Mouse (Mus musculus): Measurements from ENCODE around the gene Olfr618. TPM values are rescaled to one million over a fixed set of nuclear protein-coding genes. Genes with fewer than 3 reads are reported as not detected.
"Not testable (repeated sequence)": the region's sequence is repeated elsewhere in the genome, so short reads cannot be mapped to it uniquely, and the experiment has no call there.

The Olfr618 gene
- total RNA-seq (2014; rRNA removed), result 0.11 TPM in 1 of 2 replicates, not detected in the other
- polyA plus RNA-seq (2015; fragmentation: Nextera tagmentation; extraction: Ambion mirVana), result not detected in 2 replicates

DNA sequence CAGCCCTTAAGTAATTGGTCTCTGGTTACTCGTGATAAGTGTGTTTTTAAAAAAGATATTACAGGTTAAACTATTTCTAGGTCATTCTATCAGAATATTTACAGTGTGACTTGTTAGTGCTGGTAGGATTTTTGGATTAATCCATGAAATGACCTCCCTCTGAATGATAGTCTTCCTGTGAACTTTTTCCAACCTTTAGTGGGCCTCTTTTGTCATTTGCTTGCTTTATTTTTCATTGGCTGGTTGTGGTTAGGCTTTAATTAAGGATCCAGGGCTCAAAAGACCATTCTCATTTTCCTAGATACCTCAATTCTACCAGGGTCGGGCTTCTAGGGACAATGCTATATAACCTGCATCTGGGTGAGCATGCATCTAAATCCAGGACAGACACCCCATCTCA lies at the start of gene Olfr618:
TSS of gene Olfr618 (plus strand) at position 301 of the 400 bp plus-strand sequence.
- H3K4me2 ChIP-seq (ENCODE audit: low read depth, low read length), result no peak within 1 kb of the TSS
- DNase-seq (ENCODE audit: low spot score) (no peak), ATAC-seq (no peak)
- H3K36me3 ChIP-seq (ENCODE audit: insufficient read depth, low read length), result no peaks in the 10 kb centered on the region
- TF ChIP-seq CTCF (IDR thresholded peaks at IDR 0.05; ENCODE audit: low read depth), result no peak
- no peak within 1 kb of the TSS for H3K27ac ChIP-seq
- no peaks in the 10 kb centered on the region for H3K27me3 ChIP-seq (ENCODE audit: insufficient read depth, low read length)
- H3K9me3 ChIP-seq (ENCODE audit: low read length), result no peaks in the 10 kb centered on the region
- H3K4me1 ChIP-seq (ENCODE audit: insufficient read depth, low read length), result no peaks in the 10 kb centered on the region
- H3K4me3 ChIP-seq (ENCODE audit: low read length), result no peak within 1 kb of the TSS
- H3K9ac ChIP-seq (replicated peaks; ENCODE audit: low read length), result no peak within 1 kb of the TSS
- 68% methylated on average over 2 of the region's 2 CpGs for WGBS

DNA sequence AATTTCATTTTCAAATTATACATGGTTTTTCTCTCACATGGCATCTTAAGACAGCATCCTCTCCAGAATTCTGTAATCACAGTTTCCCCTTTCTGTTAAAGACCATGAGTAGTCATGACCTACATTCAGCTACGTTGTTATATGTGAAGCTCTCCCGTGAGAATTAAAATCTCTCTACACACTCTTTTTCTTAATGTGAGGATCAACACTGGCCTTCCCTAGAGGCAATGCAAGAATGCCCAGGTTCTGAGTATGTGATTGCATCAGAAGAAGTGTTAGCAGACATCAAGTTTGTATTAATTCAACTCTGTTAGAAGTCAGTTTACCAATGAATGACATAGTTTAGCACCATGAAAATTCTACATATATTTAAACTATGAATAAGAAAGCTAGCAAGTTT lies 47.3 kb upstream of the Olfr618 start, which contains the start of gene Olfr612:
TSS of gene Olfr612 (minus strand) at position 101 of the 400 bp plus-strand sequence.
- ATAC-seq; DNase-seq (ENCODE audit: low spot score); H3K27me3 ChIP-seq (ENCODE audit: insufficient read depth, low read length); H3K9ac ChIP-seq (replicated peaks; ENCODE audit: low read length); H3K4me3 ChIP-seq (ENCODE audit: low read length); H3K27ac ChIP-seq; H3K9me3 ChIP-seq (ENCODE audit: low read length); H3K4me1 ChIP-seq (ENCODE audit: insufficient read depth, low read length); H3K4me2 ChIP-seq (ENCODE audit: low read depth, low read length); H3K36me3 ChIP-seq (ENCODE audit: insufficient read depth, low read length): not testable (repeated sequence)
- WGBS, result 78% methylated on average over 2 of the region's 2 CpGs

DNA sequence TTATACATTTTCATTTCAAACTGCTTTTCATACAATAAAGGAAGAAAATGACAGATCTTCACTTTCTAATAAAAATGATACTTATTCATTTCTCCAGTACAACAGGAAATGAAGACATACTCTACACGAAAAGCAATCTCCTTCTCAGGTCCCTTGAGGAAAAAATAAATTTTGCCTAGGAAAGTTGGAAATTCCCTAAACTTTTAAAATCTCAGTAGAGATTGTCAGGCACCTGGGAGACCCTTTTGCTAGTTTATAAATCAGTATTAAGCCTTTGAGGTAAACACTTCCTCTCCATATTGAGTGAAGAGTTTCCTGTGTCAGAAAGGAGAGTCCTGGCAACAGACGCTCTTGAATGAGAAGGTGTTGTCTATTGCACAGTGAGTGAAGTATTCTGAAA lies 42.1 kb upstream of the Olfr618 start, which contains the start of gene Olfr613:
TSS of gene Olfr613 (plus strand) at position 301 of the 400 bp plus-strand sequence.
- no peak for ATAC-seq
- DNase-seq (ENCODE audit: low spot score), result no peak
- Histone ChIP-seq H3K4me3 (ENCODE audit: low read length) (no peak within 1 kb of the TSS), H3K27me3 (ENCODE audit: insufficient read depth, low read length) (no peaks in the 10 kb centered on the region), H3K4me2 (ENCODE audit: low read depth, low read length) (no peak within 1 kb of the TSS), H3K27ac (no peak within 1 kb of the TSS), H3K9ac (replicated peaks; ENCODE audit: low read length) (no peak within 1 kb of the TSS), H3K4me1 (ENCODE audit: insufficient read depth, low read length) (no peaks in the 10 kb centered on the region), H3K9me3 (ENCODE audit: low read length) (no peaks in the 10 kb centered on the region), H3K36me3 (ENCODE audit: insufficient read depth, low read length) (no peaks in the 10 kb centered on the region)
- TF ChIP-seq CTCF (IDR thresholded peaks at IDR 0.05; ENCODE audit: low read depth), result no peak
- 88% methylated on average over 2 of the region's 2 CpGs for WGBS

GRCm38 (mm10) chr7:103555779-103556178 lies 34.1 kb upstream of the Olfr618 start, which contains the start of gene Olfr615:
Olfr615 (plus strand) TSS chr7:103556079.
- no peak within 1 kb of the TSS for H3K4me3 ChIP-seq (ENCODE audit: low read length)
- H3K36me3 ChIP-seq (ENCODE audit: insufficient read depth, low read length), result no peaks in the 10 kb centered on the region
- no peak within 1 kb of the TSS for H3K4me2 ChIP-seq (ENCODE audit: low read depth, low read length)
- no peaks in the 10 kb centered on the region for H3K9me3 ChIP-seq (ENCODE audit: low read length)
- no peaks in the 10 kb centered on the region for H3K4me1 ChIP-seq (ENCODE audit: insufficient read depth, low read length)
- ATAC-seq (no peak), DNase-seq (ENCODE audit: low spot score) (no peak)
- H3K9ac ChIP-seq (replicated peaks; ENCODE audit: low read length), result no peak within 1 kb of the TSS
- 86% methylated on average over 2 of the region's 2 CpGs for WGBS
- H3K27me3 ChIP-seq (ENCODE audit: insufficient read depth, low read length), result no peaks in the 10 kb centered on the region
- H3K27ac ChIP-seq, result no peak within 1 kb of the TSS
- no peak for TF ChIP-seq CTCF (IDR thresholded peaks at IDR 0.05; ENCODE audit: low read depth)

GRCm38 (mm10) chr7:103569043-103569442 lies 20.9 kb upstream of the Olfr618 start, which contains the start of gene Olfr616:
Olfr616 (minus strand) TSS chr7:103569143.
- Histone ChIP-seq H3K4me1 (ENCODE audit: insufficient read depth, low read length) (no peaks in the 10 kb centered on the region), H3K27me3 (ENCODE audit: insufficient read depth, low read length) (no peaks in the 10 kb centered on the region), H3K27ac (no peak within 1 kb of the TSS), H3K36me3 (ENCODE audit: insufficient read depth, low read length) (no peaks in the 10 kb centered on the region), H3K4me2 (ENCODE audit: low read depth, low read length) (no peak within 1 kb of the TSS), H3K4me3 (ENCODE audit: low read length) (no peak within 1 kb of the TSS), H3K9ac (replicated peaks; ENCODE audit: low read length) (no peak within 1 kb of the TSS), H3K9me3 (ENCODE audit: low read length) (no peaks in the 10 kb centered on the region)
- no peak for TF ChIP-seq CTCF (IDR thresholded peaks at IDR 0.05; ENCODE audit: low read depth)
- DNase-seq (ENCODE audit: low spot score) (no peak), ATAC-seq (no peak)
- 88% methylated on average over 3 of the region's 3 CpGs for WGBS

- no peak for DNase-seq (ENCODE audit: low spot score)
- Histone ChIP-seq H3K4me2 (ENCODE audit: low read depth, low read length) (no peak within 1 kb of the TSS), H3K9ac (replicated peaks; ENCODE audit: low read length) (no peak within 1 kb of the TSS), H3K27me3 (ENCODE audit: insufficient read depth, low read length) (no peaks in the 10 kb centered on the region), H3K4me3 (ENCODE audit: low read length) (no peak within 1 kb of the TSS), H3K27ac (no peak within 1 kb of the TSS), H3K4me1 (ENCODE audit: insufficient read depth, low read length) (no peaks in the 10 kb centered on the region), H3K9me3 (ENCODE audit: low read length) (no peaks in the 10 kb centered on the region), H3K36me3 (ENCODE audit: insufficient read depth, low read length) (no peaks in the 10 kb centered on the region)
- 74% methylated on average over 1 of the region's 1 CpGs for WGBS
- TF ChIP-seq CTCF (IDR thresholded peaks at IDR 0.05; ENCODE audit: low read depth), result no peak
- no peak for ATAC-seq
Observed at GRCm38 (mm10) chr7:103572761-103573160, 17.1 kb upstream of the Olfr618 start, which contains the start of gene Olfr617. Olfr617 (plus strand) TSS chr7:103573061.

GRCm38 (mm10) chr7:103600275-103600674 lies 10.4 kb downstream of the Olfr618 start, which contains the start of gene Olfr619:
Olfr619 (plus strand) TSS chr7:103600575.
- TF ChIP-seq CTCF (IDR thresholded peaks at IDR 0.05; ENCODE audit: low read depth), result no peak
- DNase-seq (ENCODE audit: low spot score), result no peak
- H3K4me1 ChIP-seq (ENCODE audit: insufficient read depth, low read length), result no peaks in the 10 kb centered on the region
- no peaks in the 10 kb centered on the region for H3K9me3 ChIP-seq (ENCODE audit: low read length)
- H3K4me2 ChIP-seq (ENCODE audit: low read depth, low read length), result no peak within 1 kb of the TSS
- H3K27ac ChIP-seq, result no peak within 1 kb of the TSS
- ATAC-seq, result no peak
- H3K4me3 ChIP-seq (ENCODE audit: low read length), result no peak within 1 kb of the TSS
- no peak within 1 kb of the TSS for H3K9ac ChIP-seq (replicated peaks; ENCODE audit: low read length)
- no peaks in the 10 kb centered on the region for H3K27me3 ChIP-seq (ENCODE audit: insufficient read depth, low read length)
- no peaks in the 10 kb centered on the region for H3K36me3 ChIP-seq (ENCODE audit: insufficient read depth, low read length)

All from hindbrain, postnatal 0 days (tissue).